Mouse (Mus musculus) retina, postnatal 7 days (tissue): Measurements from ENCODE around the gene Pdlim4.
"Not testable (repeated sequence)": the region's sequence is repeated elsewhere in the genome, so short reads cannot be mapped to it uniquely, and the experiment has no call there.

Experiments
- DNase-seq: peaks from one replicate; pipeline ENCODE4 v3.0.0-alpha.2; 2012; ENCODE audit warnings: low read depth, low spot score

The Pdlim4 gene

DNA sequence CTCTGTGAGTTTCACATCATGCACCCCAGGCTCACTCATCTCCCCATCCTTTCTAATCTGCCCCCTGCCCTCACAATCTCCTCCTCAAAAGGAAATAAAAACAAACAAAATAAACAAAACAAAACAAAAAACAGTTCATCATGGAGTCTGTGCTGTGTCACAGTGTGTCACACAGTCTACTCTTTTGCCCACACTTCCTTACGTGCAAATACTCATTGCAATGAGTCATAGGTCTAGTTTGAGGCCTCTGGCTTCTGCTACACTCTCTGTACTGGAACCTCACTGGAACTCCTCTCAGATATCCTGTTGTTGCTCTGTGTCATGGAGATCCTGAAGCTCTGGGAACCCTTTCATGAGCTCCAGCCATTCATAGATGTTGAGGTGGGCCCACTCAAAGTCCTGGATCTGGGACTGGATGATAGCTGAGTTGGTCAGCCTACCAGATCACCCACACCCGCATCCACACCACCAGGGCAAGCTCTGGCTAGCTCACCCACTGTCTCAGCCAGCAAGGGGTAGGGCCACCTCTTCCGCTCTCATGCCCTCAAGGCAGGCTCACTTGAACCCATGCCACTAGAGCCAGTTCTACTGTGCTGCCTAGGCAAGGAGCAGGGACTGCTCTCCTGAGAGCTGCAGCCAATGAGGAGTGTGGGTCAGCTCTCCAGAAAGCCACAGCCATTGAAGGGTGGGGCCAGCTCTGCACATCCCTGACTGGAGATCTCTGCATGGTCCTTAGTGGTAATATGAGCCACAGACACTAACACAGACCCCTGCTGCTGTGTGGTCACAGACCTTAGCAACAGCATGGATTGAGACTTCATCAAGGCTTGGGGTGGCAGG lies 49.7 kb downstream of the Pdlim4 start:
- no peak for DNase-seq

DNA sequence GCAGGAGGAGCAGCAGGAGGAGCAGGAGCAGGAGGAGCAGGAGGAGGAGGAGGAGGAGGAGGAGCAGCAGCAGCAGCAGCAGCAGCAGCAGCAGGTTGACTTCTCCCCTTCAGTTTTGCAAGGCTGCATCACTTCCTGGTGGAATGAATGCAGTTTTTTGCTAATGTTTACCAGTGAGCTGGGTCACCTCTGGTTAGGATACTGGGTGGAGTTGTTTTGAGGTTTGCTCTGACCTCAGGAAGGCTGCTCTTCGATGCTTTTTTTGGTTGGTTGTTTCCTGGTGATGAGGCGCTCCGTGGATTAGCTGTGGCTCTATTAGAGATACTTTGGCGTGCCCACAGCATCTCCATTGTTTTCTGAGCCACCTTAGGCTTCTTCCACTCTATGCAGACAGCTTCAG lies 51.2 kb downstream of the Pdlim4 start:
- DNase-seq = no peak

DNA sequence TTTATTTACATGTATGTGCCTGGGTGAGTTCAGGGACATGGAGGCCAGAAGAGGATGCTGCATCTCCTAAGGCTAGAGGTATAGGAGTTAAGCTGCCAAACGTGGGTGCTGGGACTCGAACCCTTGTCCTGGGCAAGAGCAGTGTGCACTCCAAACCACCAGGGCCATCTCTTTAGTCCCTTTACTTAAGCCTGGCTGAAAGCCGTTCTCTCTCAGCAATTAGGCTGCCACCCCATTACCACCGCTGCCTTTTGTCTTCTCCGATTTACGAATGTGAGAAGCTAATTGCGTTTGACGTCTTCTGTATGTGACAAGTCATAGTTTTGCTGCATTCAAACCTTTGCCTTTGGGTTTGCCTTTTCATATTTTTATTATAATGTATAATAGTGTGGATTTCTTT lies 52.8 kb downstream of the Pdlim4 start:
- DNase-seq = no peak

DNA sequence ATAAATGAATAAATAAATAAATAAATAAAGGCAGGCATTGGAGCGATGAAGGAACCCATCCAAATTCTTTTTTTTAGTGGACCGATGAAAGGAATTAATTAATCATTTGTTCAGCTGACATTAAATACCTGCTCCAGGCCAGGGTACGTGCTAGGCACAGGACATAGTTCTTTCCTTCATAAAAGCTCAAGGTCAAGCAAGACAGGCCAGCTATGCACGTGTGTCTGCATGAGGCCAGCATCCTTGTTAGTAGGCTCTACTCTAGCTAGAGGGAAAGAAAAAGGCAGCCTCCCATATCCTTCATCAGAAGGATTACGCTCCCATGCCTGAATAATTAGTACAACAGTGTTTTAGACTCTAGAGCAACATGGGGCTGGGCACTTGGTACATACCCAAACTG lies 55.9 kb downstream of the Pdlim4 start:
- no peak for DNase-seq

DNA sequence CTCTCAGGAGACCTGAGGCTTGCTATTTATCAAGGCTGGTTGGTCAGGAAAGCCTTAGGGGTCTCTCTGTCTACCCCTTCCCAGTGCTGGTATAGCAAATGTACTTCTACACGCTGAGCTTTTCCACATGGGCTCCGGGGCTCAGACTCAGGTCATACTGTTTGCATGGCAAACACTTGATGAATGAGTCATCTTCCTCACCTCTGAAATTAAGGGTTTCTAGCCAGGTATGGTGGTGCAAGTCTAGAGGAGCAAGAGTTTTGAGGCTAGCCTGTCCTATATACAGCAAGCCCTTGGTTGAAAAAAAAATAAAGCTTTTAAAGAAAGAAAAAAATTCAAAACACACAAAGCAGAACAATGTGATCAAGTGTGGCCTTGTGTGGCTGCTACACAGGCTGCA lies 57.6 kb downstream of the Pdlim4 start:
- DNase-seq = no peak

DNA sequence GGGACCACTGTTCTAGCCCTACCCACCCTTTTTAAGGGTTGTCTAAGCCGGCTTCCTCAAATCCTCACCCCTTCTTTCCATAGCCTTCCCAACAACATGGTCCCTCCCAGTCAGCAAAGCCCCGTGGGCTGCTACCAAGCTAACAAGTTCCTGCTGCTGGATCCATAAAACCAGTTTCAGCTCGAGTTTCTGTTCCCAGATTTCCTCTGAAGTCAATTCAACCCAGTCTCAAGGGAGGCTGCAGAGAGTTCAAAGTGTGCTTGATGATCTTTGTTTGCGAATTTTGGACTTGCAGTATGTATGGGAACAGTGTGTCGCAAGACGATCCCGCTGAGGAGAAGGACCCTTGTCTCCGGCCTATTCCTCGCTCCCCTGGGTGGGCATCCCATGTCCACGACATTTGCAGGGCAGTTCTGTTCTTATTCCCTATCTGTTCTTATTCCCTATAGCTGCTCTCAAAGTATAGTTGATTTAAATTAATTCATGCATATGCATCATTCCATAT lies 60.3 kb downstream of the Pdlim4 start:
- DNase-seq = no peak

DNA sequence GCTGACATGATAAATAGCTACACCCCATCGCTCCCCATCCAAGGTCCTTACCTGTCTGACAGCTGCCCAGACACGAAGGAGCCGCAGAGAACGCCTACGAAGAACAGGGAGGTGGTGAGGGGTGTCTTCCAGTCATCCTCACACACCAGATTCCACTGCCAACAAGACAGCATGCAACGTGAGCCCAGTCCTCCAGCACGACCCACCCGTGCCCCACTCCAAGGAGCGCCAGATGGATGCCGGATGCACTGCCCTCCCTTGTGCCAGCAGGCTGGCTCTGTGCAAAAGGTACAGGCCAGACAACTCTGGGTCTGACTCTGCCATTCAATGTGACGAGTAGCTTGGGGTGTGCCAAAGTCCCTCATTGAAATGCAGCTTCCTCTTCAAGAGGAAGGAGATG lies 61.1 kb downstream of the Pdlim4 start:
- DNase-seq = no peak

DNA sequence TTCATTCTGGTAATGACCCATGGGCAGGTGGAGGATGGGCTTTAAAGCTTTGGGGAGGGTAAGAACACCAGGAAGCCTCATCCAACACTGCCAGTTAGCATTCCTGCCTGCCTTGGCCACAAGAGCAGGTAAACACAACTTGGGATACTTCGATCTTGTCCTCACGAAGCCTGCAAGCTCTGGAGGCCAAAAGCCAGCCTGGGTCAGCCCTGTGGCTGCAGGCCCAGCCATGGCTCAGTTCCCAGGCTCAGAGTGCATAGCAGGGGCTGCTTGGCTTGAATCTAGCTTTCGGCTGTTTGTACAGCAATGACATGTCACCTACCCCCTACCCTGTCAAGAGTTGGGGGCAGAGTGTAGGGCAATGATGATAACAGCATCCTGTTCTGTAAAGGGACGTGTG lies 61.9 kb downstream of the Pdlim4 start:
- DNase-seq = no peak

DNA sequence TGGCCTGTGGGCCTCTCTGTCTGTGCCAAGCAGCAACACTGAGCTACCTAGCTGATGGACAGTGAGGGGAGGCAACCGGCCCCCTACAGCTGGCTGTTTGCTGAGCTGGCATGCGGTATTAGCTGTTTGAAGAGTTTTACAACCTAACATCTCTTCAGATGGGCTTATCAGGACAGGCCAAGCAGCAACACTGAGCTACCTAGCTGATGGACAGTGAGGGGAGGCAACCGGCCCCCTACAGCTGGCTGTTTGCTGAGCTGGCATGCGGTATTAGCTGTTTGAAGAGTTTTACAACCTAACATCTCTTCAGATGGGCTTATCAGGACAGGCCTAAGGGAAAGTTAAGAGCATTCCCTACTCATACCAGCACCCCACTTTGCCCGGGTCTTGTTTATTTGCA lies 62.5 kb downstream of the Pdlim4 start:
- not testable (repeated sequence) for DNase-seq
